Mouse (Mus musculus) layer of hippocampus, postnatal 25 days (tissue): ENCODE results near the gene Esyt1. TPM values are rescaled to one million over a fixed set of nuclear protein-coding genes. Genes with fewer than 3 reads are reported as not detected.
A peak's percentile ranks its signal among the peaks of the same experiment; 100 is the strongest.
"Not testable (repeated sequence)": the region's sequence is repeated elsewhere in the genome, so short reads cannot be mapped to it uniquely, and the experiment has no call there.

Experiments
- DNase-seq, 2 experiments: peaks; one replicate each; pipeline ENCODE4 v3.0.0; 2022; ENCODE audit warnings: mixed read lengths in 2 of 2, low spot score in 1 of 2; ENCODE audit errors: extremely low spot score in 1 of 2
- total RNA-seq, 2 experiments: library from RNA; stranded (reverse); gene quantifications; 2 replicates each; pipeline ENCODE4 v1.2.3; 2021

The Esyt1 gene
- total RNA-seq, result 1 to 10 TPM; 4.6 to 5.0 TPM

DNA sequence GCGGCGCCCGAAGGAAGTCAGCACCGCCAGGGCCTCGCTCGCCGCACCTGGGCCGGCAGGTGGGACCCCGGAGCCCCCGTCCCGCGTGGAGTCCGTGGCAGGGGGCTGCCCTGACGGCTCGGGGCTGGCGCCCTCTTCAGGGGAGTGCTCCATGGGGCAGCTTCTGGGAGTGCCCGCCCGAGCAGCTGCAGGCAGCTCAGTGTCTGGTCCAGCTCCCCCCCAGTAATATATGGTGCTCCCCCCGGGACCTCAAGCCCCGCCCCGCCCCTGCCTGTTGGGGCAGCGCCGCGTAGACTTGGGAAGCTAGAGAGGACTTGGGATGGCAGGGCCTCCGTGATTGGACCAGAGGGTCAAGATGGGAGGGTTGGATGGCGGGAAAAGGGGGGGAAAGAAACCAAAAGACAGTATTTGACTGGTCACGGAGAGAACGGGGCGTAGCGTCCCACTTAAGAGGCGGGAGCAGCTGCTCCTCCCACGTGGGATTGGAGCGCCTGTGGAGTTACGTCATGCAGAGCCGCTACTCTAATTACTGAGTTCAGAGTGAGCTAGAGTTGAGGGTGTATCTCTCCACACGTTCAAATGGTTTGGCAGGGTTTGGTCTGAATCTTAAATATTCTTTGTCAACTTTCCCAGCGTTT is at the start of gene Esyt1:
Gene Esyt1 (minus strand): TSS at position 201 of the 638 bp plus-strand sequence.
- DNase-seq, result peak; percentile 52 to 58

DNA sequence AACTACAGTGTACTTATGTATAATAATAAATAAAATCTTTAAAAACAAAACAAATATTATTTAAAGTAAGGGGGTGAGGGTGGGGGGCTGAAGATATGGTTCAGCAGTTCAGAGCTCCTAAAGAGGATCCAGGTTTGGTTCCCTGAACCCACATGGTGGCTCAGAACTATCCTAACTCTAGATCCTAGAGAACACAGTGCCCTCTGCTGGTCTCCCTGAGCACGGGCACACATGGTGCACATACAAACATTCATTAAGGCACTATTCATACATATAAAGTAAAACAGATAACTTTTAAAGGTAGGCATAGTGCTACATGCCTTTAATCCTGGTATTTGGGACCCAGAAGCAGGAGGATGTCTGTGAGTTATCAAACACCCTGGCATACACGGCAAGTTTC is 49.4 kb upstream of the Esyt1 start:
- no peak for DNase-seq

DNA sequence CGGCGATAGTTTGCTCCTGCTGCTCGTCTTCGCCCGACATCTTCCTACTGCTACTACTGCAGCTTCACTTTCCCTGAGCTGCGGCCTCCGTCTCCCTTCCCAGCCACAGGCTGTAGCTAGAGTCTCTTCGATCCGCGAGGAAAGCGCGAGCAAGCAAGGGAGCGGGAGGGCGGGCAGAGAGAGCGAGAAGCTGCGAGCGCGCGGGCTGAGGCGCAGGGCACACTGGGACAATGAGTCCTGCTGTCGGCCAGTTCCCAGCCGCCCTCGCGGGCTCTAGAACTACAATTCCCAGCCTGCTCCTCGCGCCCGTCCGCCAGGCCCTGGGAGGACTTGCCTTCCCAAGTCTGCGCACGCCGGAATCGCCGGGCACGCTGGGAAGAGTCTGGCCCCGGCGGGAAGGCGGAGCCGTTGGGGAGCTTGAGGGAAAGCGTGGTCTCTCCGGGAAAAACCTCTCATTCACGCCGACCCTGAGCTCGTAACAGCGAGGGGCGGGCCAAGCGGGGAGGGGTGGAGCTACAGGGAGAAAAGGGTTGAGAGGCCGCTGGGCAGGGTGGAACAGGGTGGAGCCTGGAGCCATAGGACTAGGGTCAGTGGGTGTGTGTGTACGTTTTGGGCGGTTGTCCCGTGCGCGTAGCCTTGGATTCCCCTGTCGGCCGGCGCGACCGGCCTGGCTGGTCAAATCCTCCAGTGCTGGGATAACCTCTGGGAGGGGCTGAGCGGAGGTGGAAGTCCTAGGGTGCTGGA is 40.3 kb upstream of the Esyt1 start, which contains the start of gene Pa2g4:
Gene Pa2g4 (minus strand): TSS at position 200 of the 744 bp plus-strand sequence.
- peak; percentile 92 to 97 for DNase-seq

DNA sequence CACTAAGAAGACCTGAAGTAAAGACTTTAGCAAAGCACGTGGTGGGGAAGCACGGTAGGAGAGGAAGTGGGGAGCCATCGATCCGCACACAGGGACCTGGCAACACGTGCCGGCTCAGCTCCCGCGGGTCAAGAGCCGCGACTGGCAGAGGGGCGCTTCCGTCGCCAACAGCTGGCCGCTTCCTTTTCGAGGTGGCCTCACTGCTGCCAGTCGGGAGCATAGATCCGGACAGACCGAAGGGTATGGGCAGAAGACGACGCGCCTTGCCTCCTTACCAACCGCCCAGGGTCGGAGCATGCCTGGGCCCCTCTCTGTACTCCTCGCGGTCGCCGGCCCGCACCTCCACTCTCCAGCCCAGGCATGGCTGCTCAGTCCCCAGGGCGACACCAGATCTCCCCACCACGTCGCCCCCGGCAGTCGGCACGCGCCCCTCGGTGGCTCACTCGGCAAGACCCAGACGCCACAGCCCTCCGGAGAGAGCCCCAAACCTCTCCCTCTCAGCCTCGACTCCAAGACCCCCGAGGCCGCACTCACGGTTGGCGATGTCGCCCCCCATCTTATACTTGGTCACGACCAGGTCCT is 39.6 kb upstream of the Esyt1 start:
- DNase-seq, result peak in 1 of 2 experiments; percentile 23

DNA sequence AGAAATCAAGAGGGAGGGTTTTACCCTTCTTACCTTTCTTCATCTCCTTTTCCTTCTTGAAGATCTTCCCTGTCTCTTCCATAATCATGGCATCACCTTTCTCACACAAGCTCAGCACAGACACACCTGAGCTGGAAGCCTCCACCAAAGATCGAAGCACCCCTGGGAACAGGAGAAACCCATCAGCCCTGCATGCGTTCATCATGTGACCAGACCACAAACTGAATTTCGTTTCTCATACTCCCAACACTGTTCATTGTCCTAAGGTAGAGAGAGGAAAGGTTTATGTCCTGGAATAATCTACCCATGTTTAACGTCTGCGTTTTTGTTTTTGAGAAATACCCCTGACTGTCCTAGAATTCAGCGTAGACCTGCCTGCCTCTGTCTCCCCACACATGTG is 37.9 kb upstream of the Esyt1 start:
- no peak for DNase-seq

DNA sequence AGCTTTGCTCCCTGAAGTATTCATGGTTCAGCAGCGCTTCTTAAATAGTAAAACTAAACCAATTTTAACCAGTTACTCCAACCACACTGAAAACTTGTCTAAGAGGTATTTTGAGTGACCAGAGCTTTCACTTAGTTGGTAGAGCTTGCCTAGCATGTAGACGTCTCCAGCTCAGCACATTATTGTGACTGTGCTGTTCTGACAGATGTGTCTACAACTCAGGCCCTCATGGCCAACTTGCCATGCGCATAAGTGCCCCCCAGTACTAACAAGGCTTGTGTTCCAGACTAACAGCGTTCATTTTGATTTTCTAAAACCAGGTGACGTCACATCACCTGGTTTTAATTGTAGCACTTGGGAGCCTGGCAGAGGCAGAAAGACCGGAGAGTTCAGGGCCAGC is 31.3 kb upstream of the Esyt1 start:
- DNase-seq, result no peak

DNA sequence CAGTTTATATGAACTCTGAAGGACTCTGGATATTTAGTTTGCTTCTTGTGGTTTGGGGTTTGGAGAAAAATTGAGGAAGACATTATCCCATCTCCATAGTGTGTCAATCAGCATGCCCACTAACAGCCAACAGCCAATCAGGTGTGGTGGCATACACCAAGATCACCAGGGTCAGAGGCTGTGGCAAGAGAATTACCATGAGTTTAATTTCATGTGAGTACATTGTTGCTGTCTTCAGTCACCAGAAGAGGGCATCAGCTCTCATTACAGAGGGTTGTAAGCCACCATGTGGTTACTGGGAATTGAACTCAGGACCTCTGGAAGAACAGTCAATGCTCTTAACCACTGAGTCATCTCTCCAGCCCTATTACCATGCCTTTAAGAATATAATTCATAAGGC is 30.6 kb upstream of the Esyt1 start:
- no peak for DNase-seq

DNA sequence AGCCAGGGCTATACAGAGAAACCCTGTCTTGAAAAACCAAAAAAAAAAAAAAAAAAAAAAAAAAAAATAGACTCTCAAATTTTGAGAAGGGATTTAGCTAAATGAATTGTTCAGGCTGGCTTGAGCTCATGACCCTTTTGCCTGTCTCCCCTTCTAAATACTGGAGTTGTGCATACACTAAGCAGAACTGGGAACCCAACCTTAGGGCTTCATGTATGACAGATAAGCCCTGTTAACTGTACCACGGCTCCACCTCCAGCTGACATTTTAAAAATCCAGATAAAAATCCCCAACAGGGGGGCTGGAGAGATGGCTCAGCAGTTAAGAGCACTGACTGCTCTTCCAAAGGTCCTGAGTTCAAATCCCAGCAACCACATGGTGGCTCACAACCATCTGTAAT is 29.9 kb upstream of the Esyt1 start:
- DNase-seq, result not testable (repeated sequence)

DNA sequence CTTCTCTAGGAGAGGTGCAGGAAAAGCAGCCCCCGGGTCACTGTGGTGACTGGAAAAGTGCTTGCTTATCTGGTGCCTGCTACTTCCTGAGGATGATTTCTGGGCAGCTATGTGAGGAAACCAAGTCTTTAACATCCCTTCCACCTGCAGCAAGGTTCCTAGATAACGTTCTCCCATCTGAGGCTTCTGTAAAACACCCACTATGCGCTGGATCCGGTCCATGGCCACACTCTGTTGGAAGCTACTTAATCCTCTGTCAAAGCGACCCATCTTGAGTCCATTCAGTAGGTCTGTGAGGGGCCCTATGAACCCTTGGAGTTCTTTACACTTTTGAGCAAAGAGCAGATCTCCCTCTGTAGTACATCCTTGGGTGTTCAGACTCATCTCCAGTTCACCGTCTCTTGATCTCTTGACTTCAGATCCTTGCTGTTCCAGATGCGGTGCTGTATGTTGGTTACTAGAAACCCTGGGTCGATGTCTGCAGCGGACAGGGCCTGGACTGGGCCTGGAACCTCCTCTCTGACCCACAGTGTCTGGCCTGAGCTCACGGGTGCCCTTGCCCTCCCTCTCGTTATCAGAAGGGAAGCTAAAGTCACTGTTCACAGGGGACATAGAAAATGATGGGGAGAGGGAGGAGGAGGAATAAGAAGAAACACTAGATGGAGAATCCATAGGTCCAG is 24.6 kb upstream of the Esyt1 start:
- not testable (repeated sequence) for DNase-seq

DNA sequence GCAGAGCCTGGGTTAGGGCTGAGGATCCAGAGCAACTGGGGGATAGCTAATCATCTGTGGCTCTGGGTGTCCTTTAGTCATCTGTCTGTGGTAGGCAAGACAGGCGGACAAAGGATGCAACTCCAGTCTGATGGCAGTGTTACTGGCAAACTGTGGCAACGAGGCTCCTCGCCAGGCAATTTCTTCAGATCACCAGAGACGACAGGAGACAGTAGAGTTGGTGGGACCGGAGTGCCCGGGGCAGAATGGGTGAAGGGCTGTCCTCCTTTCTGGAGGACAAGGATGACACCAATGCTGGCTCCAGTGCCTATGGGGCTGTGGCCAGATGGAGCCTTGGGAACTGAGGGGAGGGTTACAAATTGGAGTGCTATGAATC is 24.0 kb upstream of the Esyt1 start:
- DNase-seq, result not testable (repeated sequence)

DNA sequence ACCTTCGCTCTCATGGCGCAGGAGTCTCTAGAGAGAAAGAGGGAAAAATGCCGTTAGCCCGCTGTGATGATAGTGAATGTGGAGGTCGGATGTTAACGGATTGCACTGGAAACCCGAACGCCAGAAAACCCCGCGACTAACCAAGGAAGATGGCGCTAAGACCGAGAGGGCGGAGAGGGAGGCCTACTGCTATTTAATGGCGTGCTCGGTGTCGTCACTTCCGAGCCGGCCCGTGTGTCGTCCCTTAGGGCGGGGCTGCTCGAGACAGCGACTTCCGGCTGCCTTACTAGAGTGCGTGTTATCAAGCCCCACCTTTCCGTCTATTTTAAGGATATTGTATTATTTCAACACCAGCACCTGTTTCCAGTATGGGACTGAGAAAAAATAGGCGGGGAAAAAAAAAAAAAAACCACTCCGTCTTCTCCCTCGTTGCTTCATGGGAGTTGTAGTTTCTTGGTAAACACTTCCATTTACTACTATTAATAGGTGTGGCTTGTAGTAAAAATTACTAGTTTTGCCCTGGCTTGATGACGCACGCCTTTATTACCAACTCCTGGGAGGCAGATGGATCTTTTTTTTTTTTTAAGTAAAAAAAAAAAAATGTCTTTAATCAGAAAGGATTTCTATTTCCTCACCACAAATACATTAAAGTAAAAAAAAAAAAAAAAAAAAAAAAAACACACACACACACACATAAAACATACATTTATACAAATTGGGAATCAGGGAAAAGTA is 23.4 kb upstream of the Esyt1 start, which contains the start of gene Rpl41:
Gene Rpl41 (minus strand): TSS at position 359 of the 735 bp plus-strand sequence.
- DNase-seq, result peak; percentile 78 to 79

DNA sequence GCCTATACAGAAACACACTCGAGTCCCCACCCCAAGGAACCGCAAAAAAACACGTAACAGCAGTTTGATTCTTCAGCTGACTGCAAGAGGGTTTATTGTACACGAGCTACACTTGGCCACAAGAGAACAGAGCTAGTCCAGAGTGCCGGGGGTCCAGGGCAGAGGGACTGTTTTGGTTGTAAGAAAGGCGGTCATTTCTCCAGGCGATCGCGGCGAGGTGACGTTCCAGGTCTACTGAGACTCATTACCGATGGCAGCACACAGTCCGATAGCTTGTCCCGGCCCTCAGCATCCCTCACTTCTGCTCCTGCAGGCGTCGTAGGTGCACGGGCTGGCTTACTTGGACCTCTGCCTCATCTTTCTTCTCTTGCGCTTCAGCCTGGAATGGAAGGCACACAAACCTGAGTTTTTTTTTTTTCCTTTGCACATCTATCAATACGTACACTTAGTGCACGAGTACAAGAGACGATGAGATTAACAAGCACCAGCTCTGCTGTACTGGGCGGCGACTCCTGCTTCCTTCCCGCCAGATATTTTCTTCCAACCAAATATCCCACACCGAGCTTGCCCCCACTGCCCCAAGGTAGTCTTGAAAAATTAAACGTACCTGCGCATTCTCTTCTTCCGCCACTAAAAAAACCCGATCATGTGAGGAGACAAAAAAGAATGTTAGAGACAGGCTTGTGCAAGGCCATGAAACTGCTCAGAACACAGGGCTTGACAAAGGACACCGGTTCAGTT is 22.6 kb upstream of the Esyt1 start:
- not testable (repeated sequence) for DNase-seq

DNA sequence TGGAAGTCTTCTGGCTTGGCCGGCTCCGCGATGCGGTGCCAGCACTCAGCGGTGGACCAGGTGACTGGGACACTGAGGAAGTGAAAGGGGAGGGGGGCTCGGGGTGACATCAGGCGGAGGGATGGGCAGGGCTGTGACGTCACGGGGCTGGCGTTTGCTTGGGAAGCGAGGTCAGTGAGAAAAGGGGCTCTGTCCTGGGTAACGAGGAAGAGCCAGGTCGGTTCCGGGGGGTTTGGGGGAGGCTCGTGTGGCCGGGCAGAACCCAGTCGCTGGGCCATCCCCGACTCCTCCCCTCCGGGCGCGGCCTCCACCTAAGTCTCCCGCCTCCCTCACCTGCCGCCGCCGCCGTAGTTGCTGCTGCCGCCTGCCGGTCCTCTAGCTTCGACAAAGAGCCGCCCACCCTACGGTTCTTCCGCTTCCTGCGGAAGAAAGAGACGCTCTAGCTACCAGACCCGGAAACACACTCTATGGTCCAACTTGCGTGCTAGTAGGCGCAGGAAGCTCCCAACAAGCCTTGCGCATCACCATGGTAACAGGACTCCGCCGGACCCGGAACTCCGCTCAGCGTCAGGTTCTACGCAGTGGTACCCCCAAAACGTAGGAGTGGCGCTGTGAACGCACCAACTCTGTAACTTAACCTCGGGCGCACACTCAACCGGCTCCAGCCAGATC is 21.8 kb upstream of the Esyt1 start, which contains the start of gene Zc3h10:
Gene Zc3h10 (minus strand): TSS at position 414 of the 672 bp plus-strand sequence.
- DNase-seq, result peak; percentile 80 to 87

DNA sequence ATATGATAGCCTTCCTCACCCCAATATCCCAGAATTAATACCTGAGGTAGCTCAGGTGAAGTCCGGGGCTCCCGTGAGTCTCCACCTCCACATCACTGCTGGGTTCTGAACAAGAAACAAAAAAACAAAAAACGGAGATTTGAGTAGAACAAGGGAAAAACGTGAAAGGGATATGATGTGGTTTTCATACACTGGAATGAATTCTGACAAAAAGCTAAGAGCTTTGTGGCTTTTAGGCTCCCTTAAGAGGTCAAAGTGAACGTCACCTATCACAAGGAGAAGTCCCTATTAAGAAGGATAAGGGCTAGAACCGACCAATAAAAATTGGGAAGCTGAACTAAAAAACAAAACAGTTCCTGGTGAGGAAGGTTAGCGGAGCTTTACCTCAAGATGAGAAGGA is 21.1 kb upstream of the Esyt1 start:
- DNase-seq, result no peak

DNA sequence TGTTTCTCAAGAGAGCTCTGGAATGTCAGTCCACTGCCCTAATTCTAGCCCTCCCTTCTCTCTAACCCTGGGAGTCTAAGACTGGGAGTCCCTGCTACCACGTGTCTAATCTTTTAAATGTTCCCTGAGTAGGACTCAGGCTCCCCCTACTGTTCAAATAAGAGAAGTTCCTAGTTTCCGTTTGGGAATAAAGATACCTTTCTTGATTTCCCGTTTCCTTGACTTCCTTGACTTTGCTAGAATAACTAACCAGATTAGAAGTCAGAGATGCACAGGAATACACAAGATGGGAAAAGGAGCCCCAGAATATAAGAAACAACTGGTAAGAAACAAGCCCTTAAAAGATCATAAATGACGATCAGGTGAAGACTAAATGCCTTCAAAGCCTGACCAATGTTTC is 20.7 kb upstream of the Esyt1 start:
- no peak for DNase-seq

DNA sequence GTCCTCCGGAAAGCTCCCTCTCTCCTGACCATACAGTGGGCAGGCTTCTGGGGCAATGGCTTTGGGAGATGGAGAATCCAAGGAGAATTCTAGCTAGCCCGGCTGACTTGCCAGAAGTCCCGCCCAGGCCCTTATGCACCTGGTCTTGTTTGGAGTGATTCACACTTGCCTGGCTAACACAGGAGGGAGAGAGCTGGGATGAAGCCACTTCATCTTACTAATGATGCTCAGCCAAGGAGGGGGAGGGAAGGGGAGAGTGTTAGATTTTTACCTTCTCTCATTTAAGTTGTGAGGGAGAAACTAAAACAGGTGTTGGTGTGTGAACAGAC is 19.9 kb upstream of the Esyt1 start:
- no peak for DNase-seq

DNA sequence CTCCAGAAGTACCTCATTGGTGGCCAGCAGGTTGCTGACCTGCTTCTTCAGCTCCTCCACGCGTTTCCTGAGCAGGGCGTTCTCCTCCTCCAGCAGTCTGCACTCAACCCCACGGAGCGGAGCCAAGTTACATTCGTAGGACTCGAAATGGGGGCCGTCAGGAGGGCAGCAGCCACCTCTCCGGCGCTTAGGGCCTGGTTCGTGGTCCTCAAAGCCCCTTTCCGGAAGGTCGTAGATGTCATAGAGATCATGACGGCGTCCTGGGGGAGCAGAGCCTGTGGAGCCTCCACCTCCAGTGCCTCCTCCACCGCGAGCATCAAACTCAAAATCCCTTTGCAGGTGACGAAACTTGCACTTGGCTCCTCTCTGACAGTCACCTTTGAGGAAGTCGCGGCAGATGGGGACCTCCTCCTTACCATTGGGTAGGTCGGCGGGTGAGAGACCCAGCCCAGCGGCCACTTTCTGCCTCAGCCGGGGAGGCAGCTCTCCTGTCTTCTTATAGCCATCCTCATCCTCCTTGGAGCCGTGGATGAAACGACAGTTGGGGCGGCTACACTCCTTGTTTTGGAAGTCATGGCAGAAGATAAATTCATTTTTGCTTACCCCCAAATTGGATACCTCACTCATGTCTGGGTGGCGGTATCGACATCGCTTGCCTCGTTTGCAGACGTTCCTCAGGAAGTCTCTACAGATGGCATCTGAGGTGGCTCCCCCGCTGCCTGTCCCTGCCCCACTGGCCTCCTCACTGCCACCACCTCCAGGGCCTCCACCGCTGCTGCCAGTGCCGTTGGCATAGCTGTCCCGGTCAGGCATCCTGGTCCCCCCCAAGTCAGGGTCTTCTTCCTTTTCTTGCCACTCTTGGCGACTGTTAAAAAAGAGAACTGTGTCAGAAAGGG is 19.3 kb upstream of the Esyt1 start:
- no peak for DNase-seq

DNA sequence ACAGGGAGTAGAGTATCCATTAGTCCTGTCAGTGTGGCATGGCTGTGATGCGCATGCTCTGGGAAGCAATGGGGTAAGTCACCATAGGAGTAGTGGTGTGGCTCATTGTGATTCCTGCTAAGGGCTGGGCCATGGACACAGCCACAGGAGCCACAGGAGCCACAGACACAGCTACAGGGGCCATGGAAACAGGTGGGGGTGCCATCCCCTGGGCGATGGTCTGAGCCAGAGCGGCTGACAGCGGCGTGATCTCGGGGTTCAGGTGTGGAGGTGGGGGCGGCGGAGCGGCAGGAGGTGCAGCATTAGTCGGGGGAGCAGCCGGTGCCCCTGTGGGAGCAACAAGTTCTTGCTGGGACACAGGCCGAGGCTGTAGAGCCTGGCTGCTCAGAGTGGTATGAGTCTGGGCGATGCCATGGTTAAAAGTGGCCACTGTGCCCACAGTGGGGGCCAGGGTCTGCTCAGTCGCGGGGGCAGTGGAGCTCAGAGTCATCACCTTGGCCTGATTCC is 18.5 kb upstream of the Esyt1 start:
- no peak for DNase-seq
